10 mouse cellular contexts compared by ENCODE assay signal in the genomic region with DNA sequence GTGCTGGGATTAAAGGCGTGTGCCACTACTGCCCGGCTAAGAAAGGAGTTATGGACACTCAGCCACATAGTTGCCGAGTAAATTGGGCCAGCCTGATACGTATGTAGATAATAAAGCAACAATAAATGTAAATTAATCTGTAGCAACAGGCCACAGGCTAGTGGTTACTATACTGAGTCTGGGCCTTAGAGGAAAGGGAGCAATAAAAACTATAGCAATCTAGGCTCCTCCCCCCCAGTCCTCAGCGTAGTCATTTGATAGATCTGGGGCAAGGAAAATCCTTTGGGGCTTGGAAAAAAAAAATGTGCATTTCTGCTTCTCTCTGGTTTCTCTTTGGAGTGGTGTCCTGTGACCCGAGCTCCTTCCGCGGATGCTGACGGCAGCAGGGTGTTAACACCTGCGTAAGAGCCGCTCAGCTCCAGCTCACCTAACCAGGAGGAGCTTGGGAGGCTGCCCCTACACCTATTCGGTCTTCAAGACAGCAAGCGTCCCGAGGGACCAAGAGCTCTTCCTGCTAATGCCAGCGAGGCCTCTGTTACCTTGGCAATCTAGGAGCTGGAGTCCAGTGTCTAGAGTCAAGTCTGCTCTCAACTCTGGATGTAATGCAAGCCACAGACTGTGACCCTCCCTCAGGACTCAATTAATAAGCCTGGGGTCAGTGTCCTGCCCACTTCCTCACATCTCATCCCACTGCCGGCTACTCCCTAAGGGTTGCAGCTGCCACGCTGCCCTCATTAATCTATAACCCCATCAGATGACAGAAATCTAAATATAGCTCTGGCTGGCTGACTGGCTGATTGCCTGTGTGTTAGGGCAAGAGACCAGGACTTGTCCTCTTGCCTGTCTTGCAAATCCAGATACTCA. TPM values are rescaled to one million over a fixed set of nuclear protein-coding genes. Genes with fewer than 3 reads are reported as not detected.
A peak's percentile ranks its signal among the peaks of the same experiment; 100 is the strongest.
DNase-seq lines count a peak whose midpoint lies in the region; ATAC-seq lines count a peak whose summit lies in the region.
"Had no signal": no experiment of that assay in that cellular context is flagged by ENCODE, and none has a peak within 500 bp of the region (broad histone marks: within the 10 kb centered on the region; RNA-seq: fewer than 3 reads in every experiment).

No protein-coding gene starts in this region.

- H3K9ac ChIP-seq in midbrain, embryonic 12.5 days (replicated peaks) = no peak overlapping the region
- H3K9ac ChIP-seq in midbrain, embryonic 16.5 days (ENCODE audit: low read depth, low read length) = no peak overlapping the region
- no peak overlapping the region for H3K9ac ChIP-seq in forebrain, embryonic 11.5 days (ENCODE audit: low read length)

- H3K9me3 ChIP-seq in midbrain, embryonic 12.5 days = no peaks in the 10 kb centered on the region
- no peaks in the 10 kb centered on the region for H3K9me3 ChIP-seq in midbrain, embryonic 16.5 days (replicated peaks; ENCODE audit: control insufficient read depth, low read length, poor library complexity, severe bottlenecking)
- no peaks in the 10 kb centered on the region for H3K9me3 ChIP-seq in forebrain, embryonic 11.5 days (ENCODE audit: control insufficient read depth, low read length)

- no peak overlapping the region for H3K4me3 ChIP-seq in midbrain, embryonic 12.5 days
- no peak overlapping the region for H3K4me3 ChIP-seq in midbrain, embryonic 16.5 days (ENCODE audit: low read depth, low read length)
- H3K4me3 ChIP-seq in forebrain, embryonic 11.5 days (ENCODE audit: low read depth, low read length) = no peak overlapping the region

- peak overlapping the region; percentile 63; the same call in 1 of the 2 replicates for H3K27ac ChIP-seq in midbrain, embryonic 12.5 days (replicated peaks)
- no peak overlapping the region for H3K27ac ChIP-seq in midbrain, embryonic 16.5 days (ENCODE audit: low read length)
- no peak overlapping the region for H3K27ac ChIP-seq in forebrain, embryonic 11.5 days (ENCODE audit: low read depth, low read length)

- WGBS in midbrain, embryonic 12.5 days = 63% methylated on average over 17 of the region's 17 CpGs
- 61% methylated on average over 17 of the region's 17 CpGs for WGBS in midbrain, embryonic 16.5 days
- 68% methylated on average over 17 of the region's 17 CpGs for WGBS in forebrain, embryonic 11.5 days

- no peaks in the 10 kb centered on the region for H3K4me1 ChIP-seq in midbrain, embryonic 12.5 days
- H3K4me1 ChIP-seq in midbrain, embryonic 16.5 days (ENCODE audit: control insufficient read depth, insufficient read depth, low read length) = no peaks in the 10 kb centered on the region; the same call in 1 of the 2 replicates
- H3K4me1 ChIP-seq in forebrain, embryonic 11.5 days (replicated peaks; ENCODE audit: control insufficient read depth, insufficient read depth, low read length) = no peaks in the 10 kb centered on the region

- DNase-seq in embryo, embryonic 11.5 days (ENCODE audit: low read depth, low spot score) = peak; percentile 3
- peak; percentile 80 to 82 for DNase-seq in kidney, adult 8-10 months
- peak; percentile 41 to 73 for DNase-seq in lung, postnatal 4 days
- DNase-seq in forebrain, embryonic 11.5 days (ENCODE audit: low spot score) = no peak
- DNase-seq in layer of hippocampus, postnatal 25 days (ENCODE audit: extremely low spot score in 1 of 2, low spot score in 1 of 2) = no peak
- no peak for DNase-seq in c-Kit-positive CD71-positive TER-119-positive erythroid progenitor cells, embryonic 14.5 days (ENCODE audit: low spot score)

- no peaks in the 10 kb centered on the region for H3K36me3 ChIP-seq in midbrain, embryonic 12.5 days
- H3K36me3 ChIP-seq in midbrain, embryonic 16.5 days (ENCODE audit: control insufficient read depth, insufficient read depth, low read length) = no peaks in the 10 kb centered on the region
- no peaks in the 10 kb centered on the region for H3K36me3 ChIP-seq in forebrain, embryonic 11.5 days (ENCODE audit: control insufficient read depth, insufficient read depth, low read length)

- no peaks in the 10 kb centered on the region for H3K27me3 ChIP-seq in midbrain, embryonic 12.5 days
- H3K27me3 ChIP-seq in midbrain, embryonic 16.5 days (ENCODE audit: control insufficient read depth, insufficient read depth, low read depth, low read length) = no peaks in the 10 kb centered on the region
- H3K27me3 ChIP-seq in forebrain, embryonic 11.5 days (ENCODE audit: control insufficient read depth, insufficient read depth, low read length) = no peaks in the 10 kb centered on the region

- 0 out of 2 replicates have a peak, but pooled peaks have one; percentile 30 for ATAC-seq in midbrain, embryonic 12.5 days (ENCODE audit: low FRiP score, low read depth)
- ATAC-seq in midbrain, embryonic 16.5 days = no peak
- ATAC-seq in forebrain, embryonic 11.5 days (replicated peaks; ENCODE audit: low FRiP score) = no peak

- H3K4me2 ChIP-seq in midbrain, embryonic 12.5 days (replicated peaks) = 0 out of 2 replicates have a peak overlapping the region, but pooled peaks have one; percentile 13
- no peak overlapping the region for H3K4me2 ChIP-seq in midbrain, embryonic 16.5 days (ENCODE audit: low read length)
- no peak overlapping the region for H3K4me2 ChIP-seq in forebrain, embryonic 11.5 days (ENCODE audit: low read depth, low read length, severe bottlenecking)

RNA-seq across cellular contexts. Expression of a gene that starts 9.6 kb away (rescaled TPM):
- not detected in 2 replicates for polyA plus RNA-seq in midbrain, embryonic 12.5 days (2016; fragmentation: Nextera tagmentation; extraction: Ambion mirVana)
- not detected in 2 replicates for polyA plus RNA-seq in midbrain, embryonic 16.5 days (2015; fragmentation: Nextera tagmentation; extraction: Ambion mirVana)
- polyA plus RNA-seq in forebrain, embryonic 11.5 days (2014; fragmentation: Nextera tagmentation; extraction: Ambion mirVana) = not detected in 2 replicates
- not detected for total RNA-seq in layer of hippocampus, postnatal 25 days (2021)
- total RNA-seq: gastrocnemius, postnatal 4 days had no signal
- polyA plus RNA-seq: neural tube, embryonic 14.5 days had no signal

RNA-seq across cellular contexts. Expression of a gene that starts 22.6 kb away (rescaled TPM):
- polyA plus RNA-seq in midbrain, embryonic 12.5 days (2016; fragmentation: Nextera tagmentation; extraction: Ambion mirVana) = 49.6 and 58.4 TPM in 2 replicates
- polyA plus RNA-seq in midbrain, embryonic 16.5 days (2015; fragmentation: Nextera tagmentation; extraction: Ambion mirVana) = 88.6 and 91.0 TPM in 2 replicates
- polyA plus RNA-seq in forebrain, embryonic 11.5 days (2014; fragmentation: Nextera tagmentation; extraction: Ambion mirVana) = 41.2 and 42.7 TPM in 2 replicates
- 100 to 1,000 TPM; 113 to 118 TPM for total RNA-seq in layer of hippocampus, postnatal 25 days (2021)

RNA-seq across cellular contexts. Expression of a gene that starts 58.0 kb away (rescaled TPM):
- 10.6 and 11.7 TPM in 2 replicates for polyA plus RNA-seq in midbrain, embryonic 12.5 days (2016; fragmentation: Nextera tagmentation; extraction: Ambion mirVana)
- 14.6 and 17.4 TPM in 2 replicates for polyA plus RNA-seq in midbrain, embryonic 16.5 days (2015; fragmentation: Nextera tagmentation; extraction: Ambion mirVana)
- polyA plus RNA-seq in forebrain, embryonic 11.5 days (2014; fragmentation: Nextera tagmentation; extraction: Ambion mirVana) = 9.2 and 10.4 TPM in 2 replicates
- 10 to 100 TPM; 23.1 to 24.8 TPM for total RNA-seq in layer of hippocampus, postnatal 25 days (2021)

Comparison
In these comparisons a context has a peak if more than half of its experiments do, and no peak if none do; other contexts are left out.
1. DNase-seq: peak in embryo, embryonic 11.5 days (single experiment), kidney, adult 8-10 months (2 of 2) and lung, postnatal 4 days (2 of 2); none in forebrain, embryonic 11.5 days (single experiment), layer of hippocampus, postnatal 25 days (0 of 2) and c-Kit-positive CD71-positive TER-119-positive erythroid progenitor cells, embryonic 14.5 days (single experiment).